Mouse (Mus musculus) testis, adult 2 months (tissue): Measurements from ENCODE around the gene Kcnip4.

Experiments used
- CTCF ChIP-seq: fragments of 200-500 bp; IDR thresholded peaks from 2 replicates; pipeline ENCODE4 v1.5.1; 2012; ENCODE audit warnings: low read depth, mild to moderate bottlenecking, inconsistent platforms, low read length, moderate library complexity; ENCODE audit not compliant: control insufficient read depth, insufficient read depth, insufficient replicate concordance
- POLR2A ChIP-seq: fragments of 200-500 bp; IDR thresholded peaks from 2 replicates; pipeline ENCODE4 v1.6.1; 2012; ENCODE audit warnings: low read depth, mild to moderate bottlenecking, inconsistent platforms, low read length, moderate library complexity; ENCODE audit not compliant: control insufficient read depth

GRCm38 (mm10) chr5:48513354-48513753 lies 1011.4 kb downstream of the Kcnip4 start:
- no peak for TF ChIP-seq CTCF
- TF ChIP-seq POLR2A: no peak
